Mouse (Mus musculus) right cerebral cortex, postnatal 4 days (tissue): ENCODE measurements around the gene Gm20388.
"Not testable (repeated sequence)": the region's sequence is repeated elsewhere in the genome, so short reads cannot be mapped to it uniquely, and the experiment has no call there.

ENCODE experiments used
- DNase-seq: peaks from one replicate; pipeline ENCODE4 v3.0.0-alpha.2; 2022

Gene Gm20388

DNA sequence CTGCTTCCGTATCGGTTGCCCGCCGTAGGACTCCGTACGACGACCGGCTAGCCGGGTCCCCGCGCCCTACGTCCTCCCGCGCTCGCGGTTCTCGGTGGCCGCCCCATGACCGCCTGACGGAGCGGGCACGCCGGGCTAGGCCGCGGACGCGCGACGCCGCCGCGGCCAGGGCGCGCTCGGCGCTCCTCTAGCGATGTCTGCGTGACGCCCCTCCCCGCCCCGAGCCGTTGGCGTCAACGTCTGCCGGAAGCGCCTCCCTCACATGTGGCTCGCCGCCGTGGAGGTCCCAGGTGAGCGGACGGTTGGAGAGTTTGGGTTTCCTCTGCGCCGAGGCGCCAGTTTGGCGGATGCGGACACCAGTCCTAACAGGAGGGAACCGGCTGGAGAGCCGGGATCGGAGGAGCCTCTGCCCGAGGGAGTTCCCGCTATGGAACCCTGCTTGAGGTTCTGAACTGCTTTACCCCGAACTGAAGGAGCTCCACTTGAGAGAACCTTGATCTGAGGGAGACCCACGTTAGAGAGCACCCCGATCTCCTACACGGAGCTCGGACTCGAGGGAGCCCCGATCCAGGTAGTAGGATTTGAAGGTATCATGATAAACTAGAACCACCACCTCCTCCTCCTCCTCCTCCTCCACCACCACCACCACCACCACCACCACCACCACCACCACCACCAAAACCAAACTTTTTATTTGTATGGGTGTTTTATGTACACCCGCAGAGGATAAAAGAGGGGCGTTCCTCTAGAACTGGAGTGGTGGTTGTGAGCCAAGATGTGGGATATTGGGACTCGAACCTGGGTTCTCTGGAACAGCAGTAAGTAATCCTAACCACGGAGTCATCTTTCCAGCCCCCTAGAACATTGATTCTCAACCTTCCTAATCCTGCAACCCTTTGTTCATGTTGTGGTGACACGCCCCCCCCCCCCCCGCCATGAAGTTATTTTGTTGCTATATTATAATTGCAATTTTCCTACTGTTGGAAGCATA, 4110.9 kb downstream of the Gm20388 start, which contains the start of the genes Taf5l and Urb2:
Taf5l (minus strand) TSS at position 161 of the 991 bp plus-strand sequence.
Urb2 (plus strand) TSS at position 272 of the 991 bp plus-strand sequence.
- peak; percentile 88 for DNase-seq

- not testable (repeated sequence) for DNase-seq
These were observed 4115.6 kb downstream of the Gm20388 start for GRCm38 (mm10) chr8:124026265-124026664.

DNA sequence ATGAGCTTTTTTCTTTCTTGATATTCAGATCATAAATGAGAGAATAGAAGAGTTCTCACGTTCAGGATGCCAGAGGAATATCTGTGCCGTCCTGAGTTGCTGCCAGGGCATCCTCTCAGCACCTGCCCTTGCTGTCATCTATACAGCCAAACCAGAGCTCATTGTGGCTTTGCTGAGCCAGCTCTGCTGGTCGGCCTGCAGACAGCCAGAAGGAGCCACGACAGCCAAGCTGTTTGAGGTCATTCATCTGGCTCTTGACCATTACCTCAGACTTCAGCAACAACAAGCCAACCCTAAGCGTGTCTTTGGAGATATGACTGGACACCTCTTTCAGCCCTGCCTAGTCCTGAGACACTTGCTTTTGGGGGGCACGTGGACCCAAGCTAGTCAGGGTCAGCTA, 4117.2 kb downstream of the Gm20388 start:
- DNase-seq = no peak

- no peak for DNase-seq
These were observed 4122.8 kb downstream of the Gm20388 start for GRCm38 (mm10) chr8:124033400-124033799.

DNA sequence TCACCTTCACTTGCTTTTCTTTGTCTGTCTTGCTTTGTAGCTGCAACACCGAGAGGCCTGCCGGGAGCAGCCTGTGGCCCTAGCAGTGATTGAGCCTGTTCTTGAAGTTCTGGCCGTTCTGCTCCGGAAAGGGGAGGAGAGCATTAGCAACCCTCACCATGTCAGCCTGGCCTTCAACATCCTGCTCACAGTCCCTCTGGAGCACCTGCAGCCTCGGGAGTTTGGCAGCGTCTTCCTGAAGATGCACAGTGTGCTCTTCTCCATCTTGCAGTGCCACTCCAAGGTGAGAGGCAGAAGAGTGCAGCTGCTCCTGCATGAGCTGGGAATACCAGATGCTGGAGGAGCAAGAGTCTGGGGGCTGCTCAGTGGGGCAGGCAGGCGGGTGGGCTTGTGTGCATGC, 4127.5 kb downstream of the Gm20388 start:
- DNase-seq = no peak

DNA sequence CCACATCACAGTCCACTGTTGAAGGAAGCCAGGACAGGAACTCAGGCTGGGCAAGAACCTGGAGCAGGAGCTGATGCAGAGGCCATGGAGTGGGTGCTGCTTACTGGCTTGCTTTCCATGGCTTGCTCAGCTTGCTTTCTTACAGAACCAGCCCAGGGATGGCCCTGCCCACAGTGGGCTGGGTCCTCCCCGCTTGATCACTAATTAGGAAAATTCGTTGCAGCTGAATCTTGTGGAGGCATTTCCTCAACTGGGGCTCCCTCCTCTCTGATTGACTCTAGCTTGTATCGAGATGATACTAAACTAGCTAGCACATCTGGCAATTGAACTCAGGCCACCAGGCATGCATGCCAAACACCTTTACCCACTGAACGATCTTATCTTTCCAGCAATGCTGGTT, 4128.7 kb downstream of the Gm20388 start:
- DNase-seq = no peak

DNA sequence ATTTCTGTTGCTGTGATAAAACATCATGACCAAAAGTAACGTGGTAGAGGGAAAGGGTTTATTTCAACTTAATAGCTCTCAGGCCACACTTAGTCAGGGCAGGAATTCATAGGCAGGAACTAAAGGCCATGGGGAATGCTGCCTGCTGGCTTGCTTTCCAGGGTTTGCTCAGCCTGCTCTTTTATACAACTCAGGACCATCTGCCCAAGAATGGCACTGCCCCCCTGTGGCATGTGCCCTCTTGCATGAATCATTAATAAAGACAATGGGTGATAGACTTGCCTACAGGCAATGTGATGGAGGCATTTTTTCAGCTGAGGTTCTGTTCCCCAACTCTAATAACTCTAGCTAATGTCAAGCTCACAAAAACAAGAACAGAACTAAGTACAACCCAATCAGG, 4131.6 kb downstream of the Gm20388 start:
- no peak for DNase-seq

- no peak for DNase-seq
These were observed 4133.8 kb downstream of the Gm20388 start for GRCm38 (mm10) chr8:124044421-124044820.

- no peak for DNase-seq
These were observed 4134.3 kb downstream of the Gm20388 start for GRCm38 (mm10) chr8:124044931-124045330.

- no peak for DNase-seq
These were observed 4135.2 kb downstream of the Gm20388 start for GRCm38 (mm10) chr8:124045856-124046255.

DNA sequence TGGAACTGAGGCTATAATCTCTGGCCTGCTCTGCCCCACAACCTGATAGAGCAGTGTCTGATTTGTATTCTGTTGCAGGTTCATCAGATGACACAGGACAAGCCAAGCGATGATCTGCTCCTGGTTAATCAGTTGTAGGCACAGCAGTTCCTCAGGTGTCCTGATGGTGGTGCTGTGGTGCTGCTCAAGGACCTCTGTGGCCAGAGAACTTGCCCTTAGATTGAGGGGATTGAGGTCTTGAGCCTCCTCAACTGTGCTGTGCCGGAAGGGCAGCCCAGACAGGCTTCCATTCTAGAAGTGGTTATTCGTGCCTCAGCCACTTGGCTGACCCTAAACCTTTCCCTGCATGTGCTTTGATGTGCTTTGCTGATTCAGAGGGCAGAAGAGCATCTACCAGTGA, 4141.5 kb downstream of the Gm20388 start:
- peak; percentile 75 for DNase-seq

DNA sequence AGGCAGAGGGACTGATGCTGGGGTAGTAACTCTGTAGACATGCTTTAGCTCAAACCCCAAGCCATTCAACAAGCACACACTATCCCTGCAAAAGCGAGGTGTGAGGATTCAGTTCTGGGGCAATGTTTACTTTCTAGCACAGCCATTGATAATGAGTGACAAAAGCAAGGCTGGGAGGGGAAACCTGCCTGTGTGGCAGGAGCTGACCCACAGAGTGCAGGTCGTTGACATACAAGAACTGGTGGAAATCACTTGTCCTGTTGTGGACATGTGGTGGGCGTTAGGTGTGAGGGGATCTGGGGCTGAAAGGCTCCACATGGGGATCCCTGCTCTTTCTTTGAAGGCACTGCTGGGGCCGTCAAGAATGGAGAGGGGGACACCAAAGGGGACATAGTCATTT, 4141.9 kb downstream of the Gm20388 start:
- DNase-seq = no peak

GRCm38 (mm10) chr8:124056832-124057655, 4146.4 kb downstream of the Gm20388 start:
- no peak for DNase-seq

DNA sequence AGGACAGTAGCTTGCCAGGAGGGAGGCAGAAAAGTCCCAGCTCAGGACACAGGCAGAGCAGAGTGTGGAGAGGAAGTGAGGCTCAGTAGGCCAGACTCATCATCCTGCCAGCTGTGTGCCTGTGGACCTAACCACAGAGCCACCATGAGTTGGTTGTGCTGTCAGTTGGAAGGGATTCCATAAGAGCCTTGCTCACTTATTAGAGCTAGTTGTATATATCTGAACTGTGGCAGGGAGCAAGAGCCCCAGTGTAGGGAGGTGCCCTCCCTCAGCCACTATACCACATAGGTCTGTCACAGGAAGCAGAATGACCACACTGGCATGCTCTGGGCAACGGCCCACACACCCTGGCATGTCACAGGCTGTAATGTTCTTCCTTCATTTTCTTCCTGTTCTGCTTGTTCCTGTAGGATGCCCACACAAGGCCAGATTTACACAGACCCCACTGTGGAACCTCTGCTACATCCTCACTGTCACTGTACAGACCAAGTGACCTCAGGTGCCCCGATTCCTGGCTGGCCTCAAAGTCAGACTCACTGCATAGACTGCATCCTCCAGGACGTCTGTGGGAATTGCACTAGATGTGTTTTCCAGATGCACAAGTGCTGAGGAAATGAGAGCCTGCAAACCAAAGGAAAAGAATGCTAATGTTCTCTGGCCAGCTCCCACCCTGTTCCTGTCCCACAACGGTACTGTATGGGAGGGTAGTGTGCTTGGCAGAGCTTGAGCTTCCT, 4155.9 kb downstream of the Gm20388 start:
- no peak for DNase-seq

DNA sequence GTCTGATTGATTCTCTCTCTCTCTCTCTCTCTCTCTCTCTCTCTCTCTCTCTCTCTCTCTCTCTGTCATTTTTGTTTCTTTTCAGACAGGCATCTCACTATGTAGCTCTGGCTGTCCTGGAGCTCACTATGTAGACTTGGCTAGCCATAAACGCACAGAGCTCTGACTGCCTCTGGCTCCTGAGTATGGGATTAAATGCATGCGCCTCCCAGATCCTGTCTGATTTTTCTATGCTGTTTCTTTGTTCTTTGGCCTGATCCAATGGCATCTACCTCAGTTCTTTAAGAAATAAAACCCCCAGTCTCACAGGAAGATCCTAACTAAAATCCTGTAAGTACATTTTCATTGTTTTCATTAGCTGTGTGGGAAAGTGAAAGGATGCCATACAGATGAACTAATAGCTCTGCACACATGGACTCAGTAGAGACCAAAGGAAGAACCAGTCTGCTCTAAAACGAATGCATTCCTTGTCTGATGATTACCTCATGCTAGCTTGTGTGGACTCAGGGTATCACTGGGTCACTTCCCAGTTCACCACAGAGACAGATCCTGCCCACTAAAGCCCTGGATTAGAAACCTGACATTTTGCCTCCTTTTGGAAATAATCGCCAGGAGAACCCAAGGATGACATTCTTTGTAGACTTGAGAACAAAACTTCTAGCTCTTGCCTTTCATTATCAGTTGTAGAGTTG, 4156.6 kb downstream of the Gm20388 start:
- no peak for DNase-seq

DNA sequence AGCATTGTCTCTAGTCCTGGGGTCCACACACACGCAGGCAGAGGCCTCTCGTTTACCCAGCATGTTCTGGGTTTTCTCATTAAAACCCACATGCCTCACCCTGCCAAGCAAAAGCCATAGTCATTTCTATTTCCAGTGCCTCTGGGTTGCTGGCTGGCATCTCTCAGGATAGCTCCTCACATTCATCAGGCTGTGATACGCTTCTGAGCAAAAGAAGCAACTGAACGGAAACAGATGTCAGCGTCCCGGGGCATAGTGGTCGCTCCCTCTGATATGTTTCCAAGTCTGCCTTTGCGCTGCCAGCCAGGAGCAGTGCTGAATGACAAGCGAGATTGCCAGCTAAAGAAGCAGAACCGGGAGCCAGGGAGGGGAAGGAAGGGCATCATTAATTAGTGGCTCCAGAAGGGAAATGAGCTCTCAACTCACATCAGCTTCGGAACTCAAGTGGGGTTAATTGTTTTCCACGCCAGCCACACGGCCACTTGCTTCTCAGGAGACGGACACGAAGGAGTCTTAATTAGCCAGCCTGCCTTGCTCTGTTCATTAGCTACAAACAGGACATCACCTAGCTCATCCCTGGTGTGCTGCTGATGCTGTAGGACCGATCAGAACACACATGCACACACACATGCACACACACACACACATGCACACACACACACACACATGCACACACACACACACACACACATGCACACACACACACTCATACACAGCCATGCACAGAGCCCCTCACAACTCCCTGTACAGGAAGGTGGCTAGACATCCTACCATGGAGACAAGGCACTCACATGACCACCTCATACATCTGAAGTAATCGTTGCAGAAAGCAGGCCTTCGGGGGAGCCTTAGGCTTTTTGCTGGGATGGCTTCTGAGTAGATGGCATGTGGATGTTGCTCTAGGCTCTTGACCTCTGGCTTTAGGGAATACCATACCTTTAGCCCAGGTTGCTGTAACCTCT, 4160.0 kb downstream of the Gm20388 start:
- DNase-seq = peak; percentile 44

- DNase-seq = no peak
These were observed 4165.3 kb downstream of the Gm20388 start for GRCm38 (mm10) chr8:124075977-124076376.

DNA sequence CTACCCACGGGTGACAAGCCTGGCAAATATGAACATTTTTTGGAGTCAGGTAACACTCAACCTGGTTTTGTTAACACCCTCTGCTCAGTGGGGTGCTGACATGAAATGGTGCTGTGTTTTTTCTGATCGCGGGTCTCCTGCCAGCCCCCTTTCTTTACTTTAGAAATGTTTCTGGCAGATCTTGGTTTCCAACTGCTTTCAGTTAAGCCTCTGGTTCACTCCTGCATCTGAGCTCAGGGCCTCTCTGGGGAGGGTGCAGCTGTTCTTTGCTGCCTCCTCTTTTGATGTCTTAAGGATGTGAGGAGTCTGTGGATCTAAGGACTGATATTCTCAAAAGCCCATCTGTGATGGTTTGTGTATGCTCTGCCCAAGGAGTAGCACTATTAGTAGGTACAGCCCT, 4165.8 kb downstream of the Gm20388 start:
- DNase-seq = no peak

GRCm38 (mm10) chr8:124077377-124077776, 4166.7 kb downstream of the Gm20388 start:
- DNase-seq = no peak

- DNase-seq = peak; percentile 22
These were observed 4167.4 kb downstream of the Gm20388 start for GRCm38 (mm10) chr8:124077998-124078397.

GRCm38 (mm10) chr8:124078969-124079368, 4168.3 kb downstream of the Gm20388 start:
- no peak for DNase-seq
